Mouse (Mus musculus): Measurements from ENCODE around the gene Rps6ka1. TPM values are rescaled to one million over a fixed set of nuclear protein-coding genes. Genes with fewer than 3 reads are reported as not detected.

The Rps6ka1 gene
- polyA plus RNA-seq, 1 experiment from 2014 or later: 25.2 TPM

DNA sequence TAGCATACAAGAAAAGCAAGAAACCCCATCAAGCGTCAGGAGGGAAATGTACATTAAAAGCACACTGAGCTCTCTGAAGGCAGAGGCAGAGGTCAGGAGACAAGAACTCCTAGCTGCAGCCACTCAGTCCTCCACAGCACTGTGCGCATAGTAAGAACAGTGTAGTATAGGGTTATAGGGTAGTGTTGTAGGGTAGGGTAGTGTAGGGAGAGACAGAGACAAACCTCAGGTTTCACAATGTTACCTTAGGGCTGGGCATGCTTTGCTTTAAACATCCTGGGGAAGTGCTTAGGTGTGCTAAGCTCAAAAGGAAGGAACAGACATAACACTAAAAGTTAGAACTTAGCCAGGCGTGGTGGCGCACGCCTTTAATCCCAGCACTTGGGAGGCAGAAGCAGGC is 52.4 kb downstream of the Rps6ka1 start:
- ATAC-seq (ENCODE audit: low FRiP score) (no peak), DNase-seq (ENCODE audit: low spot score, missing footprints) (no peak)
- Histone ChIP-seq H3K27ac (ENCODE audit: low read depth, low read length) (no peak overlapping the region), H3K27me3 (ENCODE audit: control insufficient read depth, insufficient read depth, low read length) (no peaks in the 10 kb centered on the region), H3K9me3 (ENCODE audit: control insufficient read depth, low read length) (no peaks in the 10 kb centered on the region), H3K4me1 (ENCODE audit: control insufficient read depth, insufficient read depth, low read length) (no peaks in the 10 kb centered on the region), H3K4me3 (ENCODE audit: low read depth, low read length) (no peak overlapping the region), H3K4me2 (no peak overlapping the region), H3K36me3 (ENCODE audit: control insufficient read depth, insufficient read depth, low read length) (no peaks in the 10 kb centered on the region), H3K9ac (ENCODE audit: low read length) (no peak overlapping the region)
- 99% methylated on average over 5 of the region's 5 CpGs for WGBS

DNA sequence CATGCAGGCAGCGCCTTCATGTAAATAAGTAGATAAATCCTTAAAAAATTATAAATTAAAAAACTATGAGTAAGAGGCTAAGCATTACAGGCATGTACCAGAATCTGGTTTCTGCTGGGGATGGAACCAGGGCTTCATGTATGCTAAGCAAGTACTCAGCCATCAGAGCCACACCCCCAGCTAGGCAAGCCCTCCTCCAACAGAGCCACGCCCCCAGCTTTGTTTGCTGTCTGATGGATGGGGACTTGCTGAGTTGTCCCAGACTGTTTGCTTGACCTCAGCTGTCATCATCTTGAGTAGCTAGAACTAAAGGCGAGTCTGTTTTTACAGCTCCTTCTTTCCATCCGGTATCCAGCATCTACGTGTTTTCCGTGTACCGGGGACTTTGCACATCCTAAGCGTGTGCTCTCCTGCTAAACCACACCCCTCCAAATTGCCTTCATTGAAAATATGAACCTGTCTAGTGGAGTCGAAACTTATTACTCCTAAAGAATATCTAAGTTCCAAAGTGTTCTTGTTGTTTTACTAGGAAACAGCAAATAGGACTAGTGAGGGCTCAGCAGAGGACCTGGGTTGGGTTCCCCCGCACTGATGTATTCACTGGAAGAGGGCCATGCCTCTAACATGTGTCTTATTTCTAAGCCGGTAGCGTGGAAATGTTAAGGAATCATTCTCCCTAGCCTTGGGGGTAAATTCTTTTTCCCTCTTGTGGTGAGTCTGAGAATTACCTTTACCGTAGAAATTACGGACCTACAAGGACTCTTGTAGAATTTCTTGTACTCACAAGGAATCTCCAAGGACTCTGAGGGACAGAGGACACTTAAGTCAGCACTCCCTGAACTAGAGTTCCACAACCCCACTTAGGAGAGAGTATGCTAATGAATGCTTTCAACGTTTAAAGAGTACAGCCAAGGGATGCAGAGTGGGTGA is 54.4 kb downstream of the Rps6ka1 start:
- H3K4me3 ChIP-seq (ENCODE audit: low read depth, low read length): no peak overlapping the region
- no peaks in the 10 kb centered on the region for H3K27me3 ChIP-seq (ENCODE audit: control insufficient read depth, insufficient read depth, low read length)

DNA sequence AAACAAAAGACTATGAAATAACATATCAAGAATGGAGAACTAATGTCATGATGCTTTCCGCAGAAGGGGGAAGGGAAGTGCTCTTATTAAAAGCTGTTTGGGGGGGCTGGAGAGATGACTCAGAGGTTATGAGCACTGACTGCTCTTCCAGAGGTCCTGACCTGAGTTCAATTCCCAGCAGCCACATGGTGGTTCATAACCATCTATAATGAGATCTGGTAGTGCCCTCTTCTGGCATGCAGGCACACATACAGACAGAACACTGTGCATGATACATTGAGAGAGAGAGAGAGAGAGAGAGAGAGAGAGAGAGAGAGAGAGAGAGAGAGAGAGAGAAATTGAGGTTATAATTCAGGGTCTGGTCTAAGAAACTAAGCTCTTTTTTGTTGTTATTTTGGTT is 57.1 kb downstream of the Rps6ka1 start:
- Histone ChIP-seq H3K9me3 (ENCODE audit: control insufficient read depth, low read length) (no peaks in the 10 kb centered on the region), H3K4me3 (ENCODE audit: low read depth, low read length) (no peak overlapping the region), H3K36me3 (ENCODE audit: control insufficient read depth, insufficient read depth, low read length) (no peaks in the 10 kb centered on the region), H3K4me2 (no peak overlapping the region), H3K9ac (ENCODE audit: low read length) (no peak overlapping the region), H3K4me1 (ENCODE audit: control insufficient read depth, insufficient read depth, low read length) (no peaks in the 10 kb centered on the region), H3K27me3 (ENCODE audit: control insufficient read depth, insufficient read depth, low read length) (no peaks in the 10 kb centered on the region), H3K27ac (ENCODE audit: low read depth, low read length) (no peak overlapping the region)
- ATAC-seq (ENCODE audit: low FRiP score) (no peak), DNase-seq (ENCODE audit: low spot score, missing footprints) (no peak)
- 95% methylated on average over 1 of the region's 1 CpGs for WGBS

More for the DNA sequence above, 54.4 kb downstream of the Rps6ka1 start:
- H3K9me3 ChIP-seq (ENCODE audit: control insufficient read depth, low read length): no peaks in the 10 kb centered on the region
- DNase-seq (ENCODE audit: low spot score, missing footprints): no peak
- no peak overlapping the region for H3K4me2 ChIP-seq
- H3K4me1 ChIP-seq (ENCODE audit: control insufficient read depth, insufficient read depth, low read length): no peaks in the 10 kb centered on the region
- ATAC-seq (ENCODE audit: low FRiP score): no peak
- no peaks in the 10 kb centered on the region for H3K36me3 ChIP-seq (ENCODE audit: control insufficient read depth, insufficient read depth, low read length)
- H3K9ac ChIP-seq (ENCODE audit: low read length): no peak overlapping the region
- WGBS: 81% methylated on average over 15 of the region's 15 CpGs
- no peak overlapping the region for H3K27ac ChIP-seq (ENCODE audit: low read depth, low read length)

DNA sequence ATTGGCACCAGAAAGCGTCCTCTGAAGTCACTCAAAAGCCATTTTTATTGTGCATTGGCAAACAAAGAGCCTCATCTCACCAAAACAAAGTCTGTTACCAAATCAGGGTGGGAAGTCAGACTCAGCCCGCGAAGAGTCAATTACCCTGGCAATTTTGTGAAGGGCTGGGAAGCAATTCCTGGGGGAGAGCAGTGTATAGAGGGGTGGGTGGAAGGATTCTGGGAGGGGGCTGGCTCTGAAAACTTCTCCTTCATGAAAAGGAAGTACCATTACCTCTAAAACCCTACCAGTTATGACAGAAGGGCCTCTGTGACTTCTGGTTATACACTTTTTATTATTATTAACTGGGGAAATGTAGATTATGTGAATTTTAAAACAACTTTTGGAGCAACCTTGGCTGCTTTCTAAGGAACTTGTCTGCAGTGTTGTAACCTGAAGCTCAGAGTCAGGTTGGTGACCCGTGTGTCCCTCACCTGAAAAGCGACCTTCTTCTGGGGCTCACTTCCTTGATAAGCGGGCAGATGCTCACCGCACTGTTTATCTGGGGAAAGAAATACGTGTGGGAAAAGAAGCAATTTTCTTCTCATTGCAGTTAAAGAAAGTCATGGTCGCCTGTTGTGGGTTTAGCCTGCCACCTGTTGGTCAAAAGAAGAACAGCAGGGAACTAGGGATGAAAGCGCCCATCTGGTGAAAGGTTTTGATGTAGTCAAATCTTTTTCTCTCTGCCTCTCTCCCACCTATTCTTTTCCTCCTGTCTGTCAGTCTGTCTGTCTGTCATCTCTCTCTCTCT is 58.1 kb downstream of the Rps6ka1 start:
- Histone ChIP-seq H3K9ac (ENCODE audit: low read length) (no peak overlapping the region), H3K36me3 (ENCODE audit: control insufficient read depth, insufficient read depth, low read length) (no peaks in the 10 kb centered on the region), H3K9me3 (ENCODE audit: control insufficient read depth, low read length) (no peaks in the 10 kb centered on the region), H3K27ac (ENCODE audit: low read depth, low read length) (no peak overlapping the region), H3K27me3 (ENCODE audit: control insufficient read depth, insufficient read depth, low read length) (no peaks in the 10 kb centered on the region), H3K4me1 (ENCODE audit: control insufficient read depth, insufficient read depth, low read length) (no peaks in the 10 kb centered on the region), H3K4me3 (ENCODE audit: low read depth, low read length) (no peak overlapping the region), H3K4me2 (no peak overlapping the region; the same call in 1 of the 2 replicates)
- ATAC-seq (ENCODE audit: low FRiP score) (no peak), DNase-seq (ENCODE audit: low spot score, missing footprints) (peak; percentile 99)
- 2% methylated on average over 10 of the region's 10 CpGs for WGBS

- no peak for DNase-seq (ENCODE audit: low spot score, missing footprints)
- no peaks in the 10 kb centered on the region for H3K4me1 ChIP-seq (ENCODE audit: control insufficient read depth, insufficient read depth, low read length)
- no peaks in the 10 kb centered on the region for H3K36me3 ChIP-seq (ENCODE audit: control insufficient read depth, insufficient read depth, low read length)
- no peaks in the 10 kb centered on the region for H3K9me3 ChIP-seq (ENCODE audit: control insufficient read depth, low read length)
- no peak overlapping the region for H3K4me3 ChIP-seq (ENCODE audit: low read depth, low read length)
- H3K4me2 ChIP-seq: no peak overlapping the region
- H3K9ac ChIP-seq (ENCODE audit: low read length): no peak overlapping the region
- H3K27ac ChIP-seq (ENCODE audit: low read depth, low read length): no peak overlapping the region
- no peak for ATAC-seq (ENCODE audit: low FRiP score)
- no peaks in the 10 kb centered on the region for H3K27me3 ChIP-seq (ENCODE audit: control insufficient read depth, insufficient read depth, low read length)
- 37% methylated on average over 25 of the region's 25 CpGs for WGBS
These were observed 59.5 kb downstream of the Rps6ka1 start for GRCm38 (mm10) chr4:133827887-133828794.

DNA sequence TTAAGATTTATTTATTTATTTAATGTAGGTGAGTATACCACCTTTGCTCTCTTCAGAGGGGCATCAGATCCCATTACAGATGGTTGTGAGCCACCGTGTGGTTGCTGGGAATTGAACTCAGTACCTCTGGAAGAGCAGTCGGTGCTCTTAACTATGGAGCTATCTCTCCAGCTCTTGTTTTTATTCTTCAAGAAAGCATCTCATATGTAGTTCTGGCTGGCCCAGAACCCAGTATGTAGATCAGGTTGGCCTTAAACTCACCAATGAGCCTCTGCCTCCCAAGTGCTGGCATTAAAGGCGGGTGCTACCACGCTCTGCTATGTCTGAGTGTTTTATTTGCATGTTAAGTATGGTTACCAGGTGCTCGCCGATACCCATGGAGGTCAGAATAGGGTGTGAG is 60.2 kb downstream of the Rps6ka1 start:
- Histone ChIP-seq H3K4me3 (ENCODE audit: low read depth, low read length) (no peak overlapping the region), H3K36me3 (ENCODE audit: control insufficient read depth, insufficient read depth, low read length) (no peaks in the 10 kb centered on the region), H3K4me1 (ENCODE audit: control insufficient read depth, insufficient read depth, low read length) (no peaks in the 10 kb centered on the region), H3K27ac (ENCODE audit: low read depth, low read length) (no peak overlapping the region), H3K9me3 (ENCODE audit: control insufficient read depth, low read length) (no peaks in the 10 kb centered on the region), H3K27me3 (ENCODE audit: control insufficient read depth, insufficient read depth, low read length) (no peaks in the 10 kb centered on the region), H3K9ac (ENCODE audit: low read length) (no peak overlapping the region), H3K4me2 (no peak overlapping the region)
- ATAC-seq (ENCODE audit: low FRiP score) (no peak), DNase-seq (ENCODE audit: low spot score, missing footprints) (no peak)
- WGBS: 91% methylated on average over 6 of the region's 6 CpGs

- no peaks in the 10 kb centered on the region for H3K36me3 ChIP-seq (ENCODE audit: control insufficient read depth, insufficient read depth, low read length)
- ATAC-seq (ENCODE audit: low FRiP score) (no peak), DNase-seq (ENCODE audit: low spot score, missing footprints) (no peak)
- H3K9ac ChIP-seq (ENCODE audit: low read length): no peak overlapping the region
- H3K27ac ChIP-seq (ENCODE audit: low read depth, low read length): no peak overlapping the region
- no peaks in the 10 kb centered on the region for H3K9me3 ChIP-seq (ENCODE audit: control insufficient read depth, low read length)
- no peak overlapping the region for H3K4me3 ChIP-seq (ENCODE audit: low read depth, low read length)
- no peak overlapping the region for H3K4me2 ChIP-seq
- 67% methylated on average over 3 of the region's 3 CpGs for WGBS
- H3K4me1 ChIP-seq (ENCODE audit: control insufficient read depth, insufficient read depth, low read length): no peaks in the 10 kb centered on the region
- no peaks in the 10 kb centered on the region for H3K27me3 ChIP-seq (ENCODE audit: control insufficient read depth, insufficient read depth, low read length)
These were observed 61.9 kb downstream of the Rps6ka1 start for GRCm38 (mm10) chr4:133825731-133826130.

GRCm38 (mm10) chr4:133820806-133821560 is 66.6 kb downstream of the Rps6ka1 start:
- Histone ChIP-seq H3K27ac (ENCODE audit: low read depth, low read length) (no peak overlapping the region), H3K36me3 (ENCODE audit: control insufficient read depth, insufficient read depth, low read length) (no peaks in the 10 kb centered on the region), H3K4me2 (no peak overlapping the region), H3K4me1 (ENCODE audit: control insufficient read depth, insufficient read depth, low read length) (peaks cover 6% of the 10 kb centered on the region; the same call in 1 of the 2 replicates), H3K27me3 (ENCODE audit: control insufficient read depth, insufficient read depth, low read length) (no peaks in the 10 kb centered on the region), H3K4me3 (ENCODE audit: low read depth, low read length) (no peak overlapping the region), H3K9ac (ENCODE audit: low read length) (no peak overlapping the region), H3K9me3 (ENCODE audit: control insufficient read depth, low read length) (no peaks in the 10 kb centered on the region)
- DNase-seq (ENCODE audit: low spot score, missing footprints) (no peak), ATAC-seq (ENCODE audit: low FRiP score) (no peak)
- WGBS: 48% methylated on average over 9 of the region's 9 CpGs

Data from midbrain, embryonic 11.5 days (tissue).